Mouse (Mus musculus): ENCODE results near the gene Hsd3b4. TPM values are rescaled to one million over a fixed set of nuclear protein-coding genes. Genes with fewer than 3 reads are reported as not detected.
"Not testable (repeated sequence)": the region's sequence is repeated elsewhere in the genome, so short reads cannot be mapped to it uniquely, and the experiment has no call there.

Hsd3b4 gene
- polyA plus RNA-seq, 1 experiment from 2014 or later: not detected

GRCm38 (mm10) chr3:98471057-98471456 lies 39.3 kb downstream of the Hsd3b4 start:
- WGBS: no CpG with 5 or more reads among the region's 1 CpGs
- H3K4me2 ChIP-seq (replicated peaks); H3K36me3 ChIP-seq; ATAC-seq; H3K27ac ChIP-seq; H3K4me3 ChIP-seq (replicated peaks); H3K9ac ChIP-seq (replicated peaks); H3K27me3 ChIP-seq; H3K9me3 ChIP-seq; H3K4me1 ChIP-seq (replicated peaks): not testable (repeated sequence)

- not testable (repeated sequence) for H3K4me1 ChIP-seq (replicated peaks); ATAC-seq
Observed at GRCm38 (mm10) chr3:98469323-98469722, 41.0 kb downstream of the Hsd3b4 start.

DNA sequence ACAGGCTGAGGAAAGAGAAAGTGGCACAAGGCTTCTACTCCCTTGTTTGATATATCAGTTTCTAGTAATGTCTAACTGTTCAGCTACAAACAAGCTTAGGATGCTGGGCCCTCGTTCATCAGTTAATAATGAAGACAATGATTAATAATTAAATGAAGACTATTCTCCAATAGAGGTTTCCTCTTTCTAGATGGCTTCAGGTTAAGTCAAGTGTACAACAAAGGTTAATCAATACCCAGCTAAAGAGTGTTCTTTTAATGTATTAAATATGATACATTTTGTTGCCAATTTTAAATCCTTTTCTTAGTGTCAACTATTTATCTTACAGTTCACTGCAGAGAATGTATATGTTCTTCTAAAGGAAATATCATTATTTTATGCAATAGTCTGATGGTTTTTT lies 53.3 kb downstream of the Hsd3b4 start, which contains the start of gene Gm4450:
Gm4450 (minus strand) TSS at position 101 of the 400 bp plus-strand sequence.
- H3K27ac ChIP-seq; H3K9ac ChIP-seq (replicated peaks); H3K36me3 ChIP-seq; H3K4me1 ChIP-seq (replicated peaks); H3K9me3 ChIP-seq; H3K27me3 ChIP-seq; H3K4me3 ChIP-seq (replicated peaks); ATAC-seq; H3K4me2 ChIP-seq (replicated peaks): not testable (repeated sequence)
- WGBS: 100% methylated on average over 1 of the region's 1 CpGs

More at GRCm38 (mm10) chr3:98469323-98469722, 41.0 kb downstream of the Hsd3b4 start:
- H3K9me3 ChIP-seq; H3K36me3 ChIP-seq; H3K27me3 ChIP-seq; H3K4me2 ChIP-seq (replicated peaks); H3K27ac ChIP-seq; H3K4me3 ChIP-seq (replicated peaks); H3K9ac ChIP-seq (replicated peaks): not testable (repeated sequence)
- WGBS: 56% methylated on average over 1 of the region's 2 CpGs

DNA sequence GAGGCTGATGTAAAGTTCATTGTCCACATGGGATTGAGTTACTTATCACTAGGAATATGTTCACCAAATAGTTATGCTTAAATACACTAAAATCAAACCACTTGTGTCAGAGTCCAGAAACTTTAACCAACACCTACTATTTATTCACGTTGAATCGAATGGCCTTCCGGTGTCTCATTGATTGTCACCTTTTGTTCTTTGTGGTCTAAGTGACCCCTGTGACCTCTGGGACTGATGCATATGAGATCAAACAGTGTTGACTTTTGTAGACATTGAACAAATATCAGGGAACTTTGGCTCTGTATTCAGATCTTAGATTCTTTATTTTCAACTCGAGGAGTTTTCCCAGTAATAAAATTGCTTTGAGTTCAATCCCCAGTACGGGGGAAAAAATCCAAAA lies 56.5 kb downstream of the Hsd3b4 start:
- H3K4me2 ChIP-seq (replicated peaks); H3K9ac ChIP-seq (replicated peaks); ATAC-seq; H3K9me3 ChIP-seq; H3K27me3 ChIP-seq; H3K27ac ChIP-seq; H3K4me3 ChIP-seq (replicated peaks); H3K4me1 ChIP-seq (replicated peaks); H3K36me3 ChIP-seq: not testable (repeated sequence)
- 55% methylated on average over 5 of the region's 5 CpGs for WGBS

Other genes starting within 250 kb of the Hsd3b4 start
- 8.1 and 9.6 TPM in 2 replicates for gene Hmgcs2, start 230.1 kb downstream of the Hsd3b4 start, polyA plus RNA-seq (2015; fragmentation: Nextera tagmentation; extraction: Ambion mirVana)
- gene Phgdh, start 170.5 kb downstream of the Hsd3b4 start, polyA plus RNA-seq (2015; fragmentation: Nextera tagmentation; extraction: Ambion mirVana): 170 and 190 TPM in 2 replicates
- gene Zfp697, start 128.1 kb downstream of the Hsd3b4 start, polyA plus RNA-seq (2015; fragmentation: Nextera tagmentation; extraction: Ambion mirVana): 15.4 and 15.7 TPM in 2 replicates
- gene Gm4450, start 53.4 kb downstream of the Hsd3b4 start, polyA plus RNA-seq (2015; fragmentation: Nextera tagmentation; extraction: Ambion mirVana): 0.26 TPM in 1 of 2 replicates, not detected in the other
- gene Gm10681, start 78.3 kb upstream of the Hsd3b4 start, polyA plus RNA-seq (2015; fragmentation: Nextera tagmentation; extraction: Ambion mirVana): not detected in 2 replicates
- not detected in 2 replicates for gene Hsd3b5, start 119.7 kb upstream of the Hsd3b4 start, polyA plus RNA-seq (2015; fragmentation: Nextera tagmentation; extraction: Ambion mirVana)
- gene Hsd3b2, start 214.0 kb upstream of the Hsd3b4 start, polyA plus RNA-seq (2015; fragmentation: Nextera tagmentation; extraction: Ambion mirVana): not detected in 2 replicates